Mouse (Mus musculus): ENCODE results near the gene 4931414P19Rik.

The 4931414P19Rik gene

GRCm38 (mm10) chr14:54544703-54545102, 61.1 kb downstream of the 4931414P19Rik start:
- no peak for DNase-seq (ENCODE audit: low spot score)

GRCm38 (mm10) chr14:54540771-54541170, 65.0 kb downstream of the 4931414P19Rik start:
- DNase-seq (ENCODE audit: low spot score): no peak

- no peak for DNase-seq (ENCODE audit: low spot score)
These were observed 67.2 kb downstream of the 4931414P19Rik start for GRCm38 (mm10) chr14:54538580-54538979.
